Mouse (Mus musculus) MEL-GATA-1-ER (cell line): ENCODE results near the gene Tnrc6c.

Source experiments
- DNase-seq: peaks from one replicate; pipeline ENCODE4 v3.0.0-alpha.2; 2012; ENCODE audit warnings: low read depth; ENCODE audit errors: extremely low read depth

Tnrc6c gene

DNA sequence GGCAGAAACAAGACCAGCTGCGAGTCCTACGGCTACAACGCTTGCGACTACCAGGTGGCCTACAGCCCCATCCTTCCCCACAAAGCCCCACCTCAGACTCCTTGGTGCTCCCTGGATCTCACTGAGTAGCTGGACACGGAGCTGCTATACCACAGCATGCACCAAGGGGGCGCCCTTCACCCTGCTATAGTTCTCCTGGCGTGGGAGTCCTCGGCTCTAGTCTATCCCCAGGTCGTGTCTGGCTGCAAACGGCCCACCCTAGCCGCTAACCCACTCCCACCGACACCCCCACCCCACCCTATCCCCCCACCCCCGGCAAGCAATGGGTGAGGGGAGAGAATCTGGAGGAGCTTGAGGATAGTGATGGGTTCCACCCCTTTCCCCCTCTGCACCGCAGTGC is 136.2 kb downstream of the Tnrc6c start:
- no peak for DNase-seq

DNA sequence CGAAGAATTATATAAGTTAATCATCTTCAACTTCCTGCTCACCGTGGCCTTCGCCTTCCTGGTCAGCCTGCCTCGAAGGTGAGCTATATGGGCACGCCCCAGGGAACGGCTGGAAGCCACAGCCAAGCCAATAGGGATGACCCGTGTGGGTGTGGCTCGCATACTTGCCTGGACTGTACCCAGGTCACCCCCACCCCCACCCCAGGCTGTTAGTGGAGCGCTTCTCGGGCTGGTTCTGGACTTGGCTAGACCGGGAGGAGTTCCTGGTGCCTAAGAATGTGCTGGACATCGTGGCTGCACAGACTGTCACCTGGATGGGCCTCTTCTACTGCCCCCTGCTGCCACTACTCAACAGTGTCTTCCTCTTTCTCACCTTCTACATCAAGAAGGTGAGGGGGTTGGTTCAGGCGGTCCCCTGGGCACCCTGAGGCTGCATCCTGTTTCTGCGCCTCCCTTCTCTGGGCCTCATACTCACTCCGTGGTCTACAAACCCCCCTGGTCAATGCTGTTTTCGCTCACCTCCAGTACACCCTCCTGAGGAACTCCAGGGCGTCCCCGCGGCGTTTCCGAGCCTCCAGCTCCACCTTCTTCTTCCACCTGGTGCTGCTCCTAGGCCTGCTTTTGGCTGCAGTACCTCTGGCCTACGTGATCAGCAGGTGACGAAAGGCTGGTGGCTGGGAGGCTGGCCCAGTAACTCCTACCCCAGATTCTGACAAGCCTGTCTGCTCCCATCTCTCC is 136.8 kb downstream of the Tnrc6c start:
- no peak for DNase-seq

DNA sequence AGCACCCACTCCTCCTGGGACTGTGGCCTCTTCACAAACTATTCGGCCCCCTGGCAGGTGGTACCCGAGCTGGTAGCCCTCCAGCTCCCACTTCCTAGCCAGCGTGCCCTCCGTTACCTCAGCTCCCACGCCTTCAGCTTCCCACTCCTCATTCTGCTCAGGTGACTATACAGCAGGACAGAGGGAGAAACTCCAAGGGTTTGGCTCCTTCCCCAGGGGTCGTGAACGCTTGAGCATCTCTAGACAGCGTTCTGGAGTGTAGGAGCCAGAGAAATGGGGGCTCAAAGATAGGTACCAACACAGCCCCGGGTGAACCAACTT is 137.3 kb downstream of the Tnrc6c start:
- no peak for DNase-seq

DNA sequence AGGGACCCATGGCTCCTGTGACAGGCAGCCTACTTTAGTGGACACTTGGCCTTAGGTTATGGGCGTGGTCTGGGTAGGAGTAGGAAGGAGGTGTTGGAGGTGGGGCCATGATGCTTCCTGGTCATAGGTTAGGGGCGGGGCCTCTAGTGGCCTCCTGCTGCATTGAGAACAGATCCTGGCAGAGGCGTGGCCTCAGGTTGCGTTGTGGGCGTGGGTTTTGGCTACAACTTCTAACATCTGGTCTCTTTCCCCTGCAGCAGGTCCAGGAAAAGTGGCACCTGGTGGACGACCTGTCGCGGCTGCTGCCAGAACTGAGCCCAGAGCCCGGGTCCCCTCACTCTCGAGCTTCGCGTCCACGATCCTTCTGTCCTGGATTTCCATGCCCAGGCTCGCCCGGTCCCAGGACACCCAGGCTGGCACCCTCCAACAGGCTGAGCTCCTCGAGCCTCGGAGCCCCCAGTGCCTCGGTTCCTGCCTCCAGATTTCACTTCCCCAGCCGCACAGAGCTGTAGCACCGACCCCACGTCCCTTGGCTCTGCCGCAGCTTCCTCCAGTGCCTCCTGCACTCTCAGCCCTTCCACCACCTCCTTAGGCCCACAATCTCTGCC is 138.3 kb downstream of the Tnrc6c start:
- DNase-seq = no peak

DNA sequence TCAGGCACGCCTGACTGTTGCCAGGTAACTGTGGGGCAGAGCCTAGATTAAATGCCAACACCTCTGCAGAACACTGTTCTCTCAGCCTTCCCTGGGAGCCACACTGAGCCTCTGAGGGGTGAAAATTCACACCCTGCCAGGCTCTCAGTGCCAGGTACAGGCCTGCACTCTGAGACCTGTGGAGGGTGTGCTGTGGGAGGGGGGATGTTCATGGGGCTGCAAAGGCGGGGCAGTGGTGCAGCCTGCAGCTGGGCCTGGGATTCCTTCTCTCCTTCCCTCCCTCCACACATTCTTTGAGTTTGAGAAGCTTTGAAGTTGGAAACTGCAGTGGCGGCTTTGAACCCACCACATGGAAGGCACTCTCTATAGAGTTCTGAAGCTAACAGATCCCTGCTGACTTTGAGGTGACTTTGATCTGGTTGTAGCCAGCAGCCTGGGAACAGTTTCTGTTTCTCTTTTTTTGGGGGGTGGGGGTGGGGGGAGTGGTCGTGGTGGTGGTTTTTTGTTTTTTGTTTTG is 140.0 kb downstream of the Tnrc6c start:
- no peak for DNase-seq

DNA sequence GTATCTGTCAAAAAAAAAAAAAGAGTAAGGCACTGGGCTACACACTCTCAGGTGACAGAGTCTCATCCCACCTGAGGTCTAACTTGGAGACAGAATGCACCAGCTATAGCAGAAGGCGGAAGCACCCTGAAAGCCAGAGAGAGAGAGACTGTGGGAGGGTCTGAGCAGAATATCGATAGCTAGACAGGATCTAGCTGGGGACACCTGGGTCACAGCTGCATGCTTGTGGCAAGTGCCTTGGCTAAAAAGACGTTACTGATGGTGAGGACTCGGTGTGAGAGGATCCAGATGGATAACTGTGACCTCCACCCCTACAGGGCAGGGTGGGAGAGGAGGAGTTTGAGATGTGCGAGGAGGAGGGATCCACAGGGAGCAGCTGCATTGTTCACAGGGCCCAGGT is 142.9 kb downstream of the Tnrc6c start:
- no peak for DNase-seq

DNA sequence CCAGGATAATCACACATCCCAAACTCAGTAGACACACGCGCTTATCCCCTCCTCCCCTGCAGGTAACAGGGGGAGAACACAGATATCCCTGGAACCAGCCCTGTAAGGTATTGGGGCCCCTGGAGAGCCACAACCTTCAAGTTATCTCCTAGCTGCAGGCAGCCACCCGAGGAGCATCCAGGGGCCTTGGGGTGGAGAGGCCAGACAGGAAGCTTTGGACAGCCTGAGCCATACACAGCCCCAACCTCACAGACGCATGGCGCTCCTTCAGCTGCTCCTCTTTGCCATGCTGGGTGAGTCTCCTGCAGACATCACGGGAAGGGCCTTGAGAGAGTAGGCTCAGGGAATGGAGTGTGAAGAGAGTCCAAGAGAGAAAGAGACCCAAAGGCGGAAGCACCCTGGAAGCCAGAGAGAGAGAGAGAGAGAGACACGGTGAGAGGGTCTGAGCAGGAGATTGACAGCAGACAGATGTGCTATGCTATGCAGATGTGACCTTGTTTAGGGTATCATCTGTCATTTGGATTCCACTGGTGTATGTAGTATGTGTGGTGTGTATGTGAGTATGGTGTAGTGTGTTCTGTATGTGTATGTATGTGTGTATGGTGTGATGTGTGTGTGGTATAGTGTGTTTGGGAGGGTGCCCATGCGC is 143.5 kb downstream of the Tnrc6c start, which contains the start of gene 6030468B19Rik:
TSS of gene 6030468B19Rik (plus strand) at position 150 of the 649 bp plus-strand sequence.
- DNase-seq = no peak

DNA sequence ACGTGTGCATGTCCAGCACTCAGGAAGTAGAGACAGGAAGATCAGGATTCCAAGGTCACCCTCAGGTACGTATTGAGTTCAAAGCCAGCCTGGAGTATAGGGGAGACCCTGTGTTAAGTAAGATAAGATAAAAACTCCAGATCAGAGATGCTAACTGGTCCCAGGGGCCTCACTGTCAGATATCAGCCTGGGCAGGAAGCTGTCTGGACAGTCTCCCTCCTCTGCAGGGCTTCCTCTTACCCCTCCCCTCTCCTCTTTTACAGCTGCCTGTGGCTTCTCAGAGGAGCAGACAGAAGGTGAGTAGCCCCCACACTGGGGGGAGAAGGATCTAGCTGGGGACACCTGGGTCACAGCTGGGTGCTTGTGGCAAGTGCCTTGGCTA is 144.1 kb downstream of the Tnrc6c start:
- no peak for DNase-seq

DNA sequence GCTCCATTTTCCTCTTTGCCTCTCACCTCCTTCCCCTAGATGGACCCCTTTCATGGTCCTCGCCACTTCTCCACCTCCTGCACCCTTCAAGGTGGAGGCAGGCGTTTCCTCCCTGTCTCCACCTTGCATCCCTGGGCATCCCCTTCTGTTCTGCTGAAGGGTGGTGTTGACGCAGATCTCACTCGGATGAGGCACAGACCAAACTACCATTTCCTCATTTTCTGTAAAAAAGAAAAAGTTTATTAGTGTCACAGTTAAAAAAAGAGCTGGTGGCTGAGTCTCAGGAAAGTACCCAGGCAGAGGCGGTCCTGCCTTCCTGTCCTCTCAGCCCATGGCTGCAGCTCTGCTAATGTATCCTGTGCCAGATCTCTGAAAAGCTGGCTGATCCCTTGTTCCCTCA is 145.1 kb downstream of the Tnrc6c start:
- no peak for DNase-seq

DNA sequence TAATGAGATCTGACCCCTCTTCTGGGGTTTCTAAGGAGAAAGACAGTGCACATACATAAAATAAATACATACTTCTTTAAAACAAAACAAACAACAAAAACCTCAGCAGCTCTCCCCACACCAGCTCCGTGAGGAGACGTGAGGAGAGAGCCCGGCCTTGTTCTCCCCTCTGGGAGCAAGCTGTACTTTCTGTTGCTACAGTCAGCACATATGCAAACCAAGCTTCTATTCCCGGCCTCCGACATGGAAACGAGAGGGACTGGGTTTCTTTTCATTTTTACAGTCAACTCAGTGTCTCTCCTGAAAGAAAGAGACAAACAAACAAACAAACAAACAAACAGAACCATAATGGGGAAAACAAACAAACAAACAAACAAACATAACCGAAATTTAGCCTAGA is 145.9 kb downstream of the Tnrc6c start:
- no peak for DNase-seq

DNA sequence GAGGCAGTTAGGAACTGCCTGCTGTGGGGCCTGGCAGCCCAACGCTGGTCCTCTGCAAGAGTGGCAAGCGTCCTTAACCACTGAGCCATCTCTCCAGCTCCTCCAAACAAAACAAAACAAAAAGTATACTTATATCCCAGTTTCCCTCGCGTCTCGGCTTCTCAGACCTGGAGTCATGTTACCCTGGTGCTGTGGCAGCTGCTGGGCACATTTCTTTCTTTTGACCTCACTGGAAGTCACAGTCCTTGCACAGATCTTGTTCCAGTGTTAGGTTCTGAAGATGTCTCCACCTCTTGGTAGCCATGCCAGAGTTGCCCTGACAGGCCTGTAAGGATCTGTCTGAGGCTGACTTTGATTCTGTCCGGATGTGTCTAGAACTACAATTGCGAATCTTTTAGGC is 147.6 kb downstream of the Tnrc6c start:
- no peak for DNase-seq

DNA sequence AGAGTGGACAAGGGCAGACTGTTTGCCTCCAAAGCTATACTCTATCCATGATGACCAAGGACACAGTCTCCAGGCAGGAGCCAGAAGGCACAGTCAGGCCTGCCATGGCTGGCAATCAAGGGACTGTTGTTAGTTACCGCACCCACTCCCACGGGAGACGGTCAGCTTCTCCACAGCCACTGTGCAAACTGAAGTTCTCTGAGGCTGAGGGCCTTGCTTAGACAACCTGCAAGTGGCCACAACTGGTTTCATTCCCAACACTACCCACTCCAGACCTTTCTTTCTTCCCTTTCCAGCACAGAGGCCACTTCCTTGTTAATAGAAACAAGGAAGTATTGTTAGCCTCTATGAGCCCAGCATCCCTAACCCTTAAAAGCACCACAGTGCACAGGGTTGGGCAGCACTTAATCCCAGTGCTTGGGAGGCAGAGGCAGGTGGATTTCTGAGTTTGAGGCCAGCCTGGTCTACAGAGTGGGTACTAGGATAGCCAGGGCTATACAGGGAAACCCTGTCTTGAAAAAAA is 149.1 kb downstream of the Tnrc6c start:
- no peak for DNase-seq

DNA sequence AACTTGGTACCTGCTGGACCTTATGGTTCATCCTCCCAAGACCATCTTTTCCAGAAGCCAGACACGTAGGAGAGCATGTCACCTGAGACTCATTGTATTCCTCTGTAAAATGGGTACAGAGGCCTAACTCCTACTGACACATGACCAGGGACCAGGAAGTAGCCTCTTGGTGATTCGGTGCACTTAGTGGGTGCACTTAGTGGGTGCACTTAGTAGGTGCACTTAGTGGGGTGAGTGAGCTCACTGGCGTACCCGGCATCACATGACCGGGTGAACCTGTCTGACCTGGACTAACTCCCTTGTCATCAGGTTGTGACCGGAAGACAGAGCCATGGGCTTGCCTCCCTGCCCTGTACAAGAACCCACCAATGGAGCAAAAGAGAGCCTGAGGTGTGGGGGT is 152.7 kb downstream of the Tnrc6c start:
- no peak for DNase-seq

DNA sequence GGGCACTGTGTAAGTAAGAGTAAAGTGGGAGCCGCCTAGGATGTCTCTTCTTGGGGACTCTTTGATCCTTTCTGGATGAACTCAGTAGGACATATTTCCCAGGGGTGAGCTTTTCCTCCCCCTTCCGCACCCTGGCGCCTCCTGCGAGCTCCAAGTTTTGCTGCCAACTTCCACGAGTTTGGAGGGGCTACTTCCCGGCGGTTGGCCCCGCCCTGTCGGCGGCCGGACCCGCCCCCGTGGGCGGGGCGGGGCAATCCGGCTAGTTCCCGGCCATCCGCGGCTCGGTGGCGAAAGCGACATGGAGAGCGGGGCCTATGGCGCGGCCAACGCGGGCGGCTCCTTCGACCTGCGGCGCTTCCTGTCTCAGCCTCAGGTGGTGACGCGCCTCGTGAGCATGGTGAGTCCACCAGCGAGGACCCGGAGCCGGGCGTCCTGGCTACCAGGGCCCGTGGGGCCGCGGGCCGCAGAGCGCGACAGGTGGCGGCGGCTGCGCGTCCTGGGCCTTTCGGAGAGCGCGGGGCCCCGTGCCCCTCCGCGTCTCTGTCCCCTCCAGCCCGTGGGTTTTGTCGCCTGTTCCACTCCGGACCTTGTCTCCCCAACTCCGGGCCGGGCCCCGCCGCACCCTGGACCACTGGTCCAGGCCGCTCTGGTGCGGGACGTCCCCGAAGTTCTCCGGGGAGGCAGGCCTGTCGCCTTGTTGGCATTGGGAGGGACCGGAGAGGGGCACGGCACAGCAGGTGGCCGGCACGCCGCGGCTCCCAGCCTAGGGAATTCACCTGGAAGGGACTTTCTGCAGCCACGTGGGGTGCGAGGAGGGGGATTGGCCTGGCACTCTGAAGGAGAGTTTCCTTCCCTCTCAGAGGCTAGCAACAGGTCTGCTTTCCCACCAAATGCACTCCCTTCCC is 155.6 kb downstream of the Tnrc6c start, which contains the start of the genes Gm20708 and Syngr2:
TSS of gene Gm20708 (plus strand) at position 262 of the 905 bp plus-strand sequence.
TSS of gene Syngr2 (plus strand) at position 262 of the 905 bp plus-strand sequence.
- DNase-seq = peak; percentile 38

DNA sequence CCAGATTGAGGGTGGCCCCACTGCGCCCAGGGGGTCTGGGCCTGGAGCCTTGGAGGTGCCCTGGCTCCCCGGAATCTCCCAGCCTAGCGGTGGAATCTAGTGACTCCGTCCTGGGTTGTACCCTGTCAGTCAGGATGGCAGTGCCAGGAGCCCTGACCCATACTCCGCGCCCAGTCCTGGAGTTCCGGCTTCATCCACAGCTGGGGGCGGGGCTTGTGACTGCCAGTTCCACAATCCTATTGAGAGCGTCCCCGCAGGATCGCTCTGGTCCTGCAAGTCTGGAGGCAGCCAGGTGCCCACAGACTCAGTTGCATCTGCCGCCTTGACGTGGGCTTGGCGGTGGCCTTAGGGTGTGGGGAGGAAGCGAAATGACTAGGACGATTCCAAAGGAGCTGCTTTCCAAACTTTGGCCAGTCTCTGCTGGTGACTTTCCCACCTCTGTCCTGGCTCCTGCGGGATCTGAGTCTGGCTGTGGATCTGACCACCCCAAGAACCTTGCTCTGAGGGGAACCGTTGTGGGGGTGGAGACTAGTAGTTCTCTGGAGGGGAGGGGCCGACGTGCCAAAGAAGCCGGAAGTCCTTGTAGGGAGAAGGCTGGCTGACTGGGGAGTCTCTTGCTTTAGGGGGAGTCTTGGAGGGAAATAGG is 156.4 kb downstream of the Tnrc6c start:
- peak; percentile 72 for DNase-seq
